Mouse (Mus musculus): Measurements from ENCODE around the gene Pla2g2c. TPM values are rescaled to one million over a fixed set of nuclear protein-coding genes. Genes with fewer than 3 reads are reported as not detected.

Pla2g2c gene
- total RNA-seq (2021): under 1 TPM in 1 of 2 experiments, not detected in 1; 0.21 TPM

- DNase-seq (ENCODE audit: extremely low spot score in 1 of 2, low spot score in 1 of 2): no peak
These were observed at the start of gene Pla2g2c for GRCm38 (mm10) chr4:138724354-138725126. Pla2g2c (plus strand) TSS chr4:138724792.

- DNase-seq (ENCODE audit: extremely low spot score in 1 of 2, low spot score in 1 of 2): no peak
These were observed 48.1 kb upstream of the Pla2g2c start for GRCm38 (mm10) chr4:138676480-138676879.

GRCm38 (mm10) chr4:138677579-138677978 lies 47.0 kb upstream of the Pla2g2c start:
- peak; percentile 59 to 75 for DNase-seq (ENCODE audit: extremely low spot score in 1 of 2, low spot score in 1 of 2)

- no peak for DNase-seq (ENCODE audit: extremely low spot score in 1 of 2, low spot score in 1 of 2)
These were observed 44.5 kb upstream of the Pla2g2c start for GRCm38 (mm10) chr4:138680124-138680523.

GRCm38 (mm10) chr4:138682760-138683159 lies 41.8 kb upstream of the Pla2g2c start:
- no peak for DNase-seq (ENCODE audit: extremely low spot score in 1 of 2, low spot score in 1 of 2)

GRCm38 (mm10) chr4:138685813-138686212 lies 38.8 kb upstream of the Pla2g2c start:
- no peak for DNase-seq (ENCODE audit: extremely low spot score in 1 of 2, low spot score in 1 of 2)

- no peak for DNase-seq (ENCODE audit: extremely low spot score in 1 of 2, low spot score in 1 of 2)
These were observed 35.5 kb upstream of the Pla2g2c start for GRCm38 (mm10) chr4:138689094-138689512.

- no peak for DNase-seq (ENCODE audit: extremely low spot score in 1 of 2, low spot score in 1 of 2)
These were observed 34.0 kb upstream of the Pla2g2c start for GRCm38 (mm10) chr4:138690561-138690960.

GRCm38 (mm10) chr4:138691443-138692181 lies 33.0 kb upstream of the Pla2g2c start:
- DNase-seq (ENCODE audit: extremely low spot score in 1 of 2, low spot score in 1 of 2): no peak

- no peak for DNase-seq (ENCODE audit: extremely low spot score in 1 of 2, low spot score in 1 of 2)
These were observed 31.4 kb upstream of the Pla2g2c start for GRCm38 (mm10) chr4:138693043-138693692.

- no peak for DNase-seq (ENCODE audit: extremely low spot score in 1 of 2, low spot score in 1 of 2)
These were observed 27.9 kb upstream of the Pla2g2c start for GRCm38 (mm10) chr4:138696720-138697119.

GRCm38 (mm10) chr4:138697166-138697860 lies 27.3 kb upstream of the Pla2g2c start:
- no peak for DNase-seq (ENCODE audit: extremely low spot score in 1 of 2, low spot score in 1 of 2)

- DNase-seq (ENCODE audit: extremely low spot score in 1 of 2, low spot score in 1 of 2): no peak
These were observed 26.3 kb upstream of the Pla2g2c start for GRCm38 (mm10) chr4:138698296-138698695.

- peak in 1 of 2 experiments; percentile 66 for DNase-seq (ENCODE audit: extremely low spot score in 1 of 2, low spot score in 1 of 2)
These were observed 24.2 kb upstream of the Pla2g2c start for GRCm38 (mm10) chr4:138700184-138700982.

- no peak for DNase-seq (ENCODE audit: extremely low spot score in 1 of 2, low spot score in 1 of 2)
These were observed 23.5 kb upstream of the Pla2g2c start for GRCm38 (mm10) chr4:138701111-138701510.

- no peak for DNase-seq (ENCODE audit: extremely low spot score in 1 of 2, low spot score in 1 of 2)
These were observed 22.6 kb upstream of the Pla2g2c start for GRCm38 (mm10) chr4:138702031-138702430.

- no peak for DNase-seq (ENCODE audit: extremely low spot score in 1 of 2, low spot score in 1 of 2)
These were observed 22.1 kb upstream of the Pla2g2c start for GRCm38 (mm10) chr4:138702528-138702927.

GRCm38 (mm10) chr4:138703591-138703990 lies 21.0 kb upstream of the Pla2g2c start:
- no peak for DNase-seq (ENCODE audit: extremely low spot score in 1 of 2, low spot score in 1 of 2)

GRCm38 (mm10) chr4:138704169-138704568 lies 20.4 kb upstream of the Pla2g2c start:
- no peak for DNase-seq (ENCODE audit: extremely low spot score in 1 of 2, low spot score in 1 of 2)

GRCm38 (mm10) chr4:138706620-138707019 lies 18.0 kb upstream of the Pla2g2c start:
- no peak for DNase-seq (ENCODE audit: extremely low spot score in 1 of 2, low spot score in 1 of 2)

Measured in layer of hippocampus, postnatal 25 days (tissue).